Mouse (Mus musculus) embryonic facial prominence, embryonic 11.5 days (tissue): ENCODE results near the gene Anp32a. TPM values are rescaled to one million over a fixed set of nuclear protein-coding genes. Genes with fewer than 3 reads are reported as not detected.

Experiments
- ATAC-seq: fragments of 200-750 bp; cut with Nextera tagmentation; replicated peaks from 2 replicates; pipeline ENCODE4 v1.8.0; 2017; ENCODE audit warnings: low read depth; ENCODE audit not compliant: insufficient number of reproducible peaks, low FRiP score, low TSS enrichment
- DNase-seq: peaks from one replicate; pipeline ENCODE4 v3.0.0-alpha.2; 2015; ENCODE audit warnings: low spot score
- H3K27ac ChIP-seq: fragments of 300-500 bp; sonication (generic); replicated peaks from 2 replicates; pipeline ENCODE4 v1.5.1; 2014; ENCODE audit warnings: mild to moderate bottlenecking, low read depth, low read length, control low read depth
- H3K27me3 ChIP-seq: fragments of 300-500 bp; sonication (generic); 2 replicates; pipeline ENCODE4 v1.6.1; 2014; ENCODE audit warnings: mild to moderate bottlenecking, low read length, moderate library complexity, mixed read lengths; ENCODE audit not compliant: control insufficient read depth, insufficient read depth
- H3K36me3 ChIP-seq: fragments of 300-500 bp; sonication (generic); replicated peaks from 2 replicates; pipeline ENCODE4 v1.6.1; 2014; ENCODE audit warnings: low read depth, mild to moderate bottlenecking, low read length, moderate library complexity, mixed read lengths; ENCODE audit not compliant: control insufficient read depth, insufficient read depth
- H3K4me1 ChIP-seq: fragments of 300-500 bp; sonication (generic); 2 replicates; pipeline ENCODE4 v1.6.1; 2014; ENCODE audit warnings: low read length, mixed read lengths; ENCODE audit not compliant: control insufficient read depth, insufficient read depth
- H3K4me2 ChIP-seq: fragments of 300-500 bp; sonication (generic); 2 replicates; pipeline ENCODE4 v1.6.1; 2014; ENCODE audit warnings: low read depth, mild to moderate bottlenecking, control low read depth, low read length, moderate library complexity
- H3K4me3 ChIP-seq: fragments of 300-500 bp; sonication (generic); 2 replicates; pipeline ENCODE4 v1.5.1; 2014; ENCODE audit warnings: low read depth, low read length, control low read depth
- H3K9ac ChIP-seq: fragments of 300-500 bp; sonication (generic); replicated peaks from 2 replicates; pipeline ENCODE4 v1.6.1; 2014; ENCODE audit warnings: mild to moderate bottlenecking, control low read depth, low read length
- H3K9me3 ChIP-seq: fragments of 300-500 bp; sonication (generic); replicated peaks from 2 replicates; pipeline ENCODE4 v1.6.1; 2016; ENCODE audit warnings: mild to moderate bottlenecking, low read length, inconsistent platforms, mixed read lengths; ENCODE audit not compliant: control insufficient read depth
- WGBS: fragments of 180-500 bp; shearing (Covaris S2); extraction: QIAGEN DNeasy Blood & Tissue Kit; methylation state at CpG from one replicate; pipeline ENCODE4 v1.1.7; 2014; 5-methylcytosine and 5-hydroxymethylcytosine counted together
- polyA plus RNA-seq: library from polyadenylated mRNA; unstranded; fragments of >200 nt; fragmentation: Nextera tagmentation; extraction: Ambion mirVana; gene quantifications from 2 replicates; pipeline ENCODE4 v1.2.1, GENCODE M21; 2014

Anp32a gene
- polyA plus RNA-seq, 1 experiment from 2014 or later = 228 TPM

DNA sequence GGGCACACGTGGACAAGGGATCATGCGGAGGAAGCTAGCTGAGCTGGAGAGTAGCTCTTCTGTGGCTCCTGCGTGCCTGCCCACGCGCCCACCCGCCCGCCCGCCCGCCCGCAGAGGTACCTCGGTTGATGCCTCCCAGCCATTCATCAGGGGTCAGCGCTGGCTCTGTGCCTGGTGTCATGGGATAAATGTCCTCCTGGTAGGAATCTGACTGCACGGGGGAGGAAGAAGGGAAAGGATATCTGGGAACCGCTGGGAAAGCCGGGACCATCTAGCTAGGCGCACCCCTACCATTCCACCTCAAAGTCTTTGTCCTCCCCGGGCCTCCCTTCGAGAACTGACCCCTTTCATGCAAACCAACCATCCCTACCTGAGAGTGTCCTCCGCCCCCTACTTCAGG, 84.9 kb downstream of the Anp32a start:
- Histone ChIP-seq H3K36me3 (no peaks in the 10 kb centered on the region), H3K9ac (no peak overlapping the region), H3K4me2 (no peak overlapping the region), H3K27ac (no peak overlapping the region), H3K27me3 (no peaks in the 10 kb centered on the region), H3K4me1 (no peaks in the 10 kb centered on the region), H3K4me3 (no peak overlapping the region), H3K9me3 (no peaks in the 10 kb centered on the region)
- ATAC-seq = no peak
- WGBS = 92% methylated on average over 19 of the region's 19 CpGs
- DNase-seq = no peak

- Histone ChIP-seq H3K4me2 (no peak overlapping the region), H3K36me3 (no peaks in the 10 kb centered on the region), H3K27me3 (no peaks in the 10 kb centered on the region), H3K4me1 (no peaks in the 10 kb centered on the region), H3K9ac (no peak overlapping the region), H3K27ac (no peak overlapping the region), H3K4me3 (no peak overlapping the region), H3K9me3 (no peaks in the 10 kb centered on the region)
- 91% methylated on average over 6 of the region's 6 CpGs for WGBS
- DNase-seq (no peak), ATAC-seq (no peak)
These were observed 85.4 kb downstream of the Anp32a start for GRCm38 (mm10) chr9:62426531-62426930.

- Histone ChIP-seq H3K9ac (no peak overlapping the region), H3K4me2 (no peak overlapping the region), H3K36me3 (no peaks in the 10 kb centered on the region), H3K9me3 (no peaks in the 10 kb centered on the region), H3K4me1 (no peaks in the 10 kb centered on the region), H3K4me3 (no peak overlapping the region), H3K27me3 (no peaks in the 10 kb centered on the region), H3K27ac (no peak overlapping the region)
- DNase-seq = no peak
- no peak for ATAC-seq
- WGBS = 85% methylated on average over 8 of the region's 8 CpGs
These were observed 85.9 kb downstream of the Anp32a start for GRCm38 (mm10) chr9:62427010-62427409.

Other genes with a start within 250 kb of the Anp32a start
- 31.7 and 33.3 TPM in 2 replicates for gene Glce, start 218.6 kb upstream of the Anp32a start, polyA plus RNA-seq
- gene Spesp1, start 59.1 kb upstream of the Anp32a start, polyA plus RNA-seq = not detected in 2 replicates
- 6.5 and 8.7 TPM in 2 replicates for gene Coro2b, start 195.8 kb downstream of the Anp32a start, polyA plus RNA-seq